Mouse (Mus musculus): ENCODE data around the gene Pomp. TPM values are rescaled to one million over a fixed set of nuclear protein-coding genes. Genes with fewer than 3 reads are reported as not detected.

Pomp gene
- total RNA-seq, 2 experiments from 2014 or later, result 138 to 152 TPM

DNA sequence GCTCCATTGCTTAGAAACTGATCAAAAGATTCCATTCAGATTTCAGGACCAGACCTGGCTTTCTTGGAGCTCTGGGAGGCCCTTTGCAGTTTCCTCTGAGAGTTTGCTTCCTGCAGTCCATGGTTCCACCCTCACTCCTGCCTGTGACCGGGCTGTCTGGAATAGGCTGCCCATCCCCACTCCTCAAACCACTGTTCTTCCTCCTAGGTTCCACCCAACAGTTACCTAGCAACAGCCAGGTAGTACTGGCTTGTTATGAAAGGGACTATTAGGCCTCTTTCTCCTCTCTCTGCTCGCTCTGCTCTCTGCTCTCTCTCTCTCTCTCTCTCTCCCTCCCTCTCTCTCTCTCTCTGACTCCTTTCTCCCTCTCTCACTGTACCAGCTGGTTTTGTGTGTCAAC is 38.0 kb downstream of the Pomp start:
- no peak for DNase-seq (ENCODE audit: low spot score)

DNA sequence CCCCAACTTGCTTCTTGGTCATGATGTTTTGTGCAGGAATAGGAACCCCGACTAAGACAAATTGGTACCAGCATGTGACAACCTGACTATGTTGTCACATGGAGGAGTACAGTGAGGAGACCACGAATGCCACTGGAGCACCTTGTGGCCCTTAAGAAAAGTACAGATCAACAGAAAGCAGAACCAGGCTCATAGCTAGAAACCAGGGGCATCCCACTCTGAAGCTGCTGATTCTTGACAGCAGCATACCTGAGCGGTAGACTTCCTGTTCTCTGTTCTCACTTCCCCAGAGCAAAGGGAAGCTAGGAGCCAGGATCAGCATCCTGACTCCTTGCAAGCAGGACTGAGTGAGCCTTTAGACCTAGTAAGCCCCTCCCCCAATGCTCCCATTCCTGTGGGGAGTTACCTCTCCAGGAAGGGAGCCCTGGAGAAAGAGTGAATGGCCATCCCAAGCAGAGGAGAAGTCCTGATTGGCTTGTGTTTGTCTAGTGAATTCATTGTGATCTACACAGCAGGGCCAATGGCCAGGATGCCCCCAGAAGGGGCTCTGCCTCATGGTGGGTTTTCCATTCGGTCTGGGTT is 38.8 kb downstream of the Pomp start:
- DNase-seq (ENCODE audit: low spot score), result no peak

DNA sequence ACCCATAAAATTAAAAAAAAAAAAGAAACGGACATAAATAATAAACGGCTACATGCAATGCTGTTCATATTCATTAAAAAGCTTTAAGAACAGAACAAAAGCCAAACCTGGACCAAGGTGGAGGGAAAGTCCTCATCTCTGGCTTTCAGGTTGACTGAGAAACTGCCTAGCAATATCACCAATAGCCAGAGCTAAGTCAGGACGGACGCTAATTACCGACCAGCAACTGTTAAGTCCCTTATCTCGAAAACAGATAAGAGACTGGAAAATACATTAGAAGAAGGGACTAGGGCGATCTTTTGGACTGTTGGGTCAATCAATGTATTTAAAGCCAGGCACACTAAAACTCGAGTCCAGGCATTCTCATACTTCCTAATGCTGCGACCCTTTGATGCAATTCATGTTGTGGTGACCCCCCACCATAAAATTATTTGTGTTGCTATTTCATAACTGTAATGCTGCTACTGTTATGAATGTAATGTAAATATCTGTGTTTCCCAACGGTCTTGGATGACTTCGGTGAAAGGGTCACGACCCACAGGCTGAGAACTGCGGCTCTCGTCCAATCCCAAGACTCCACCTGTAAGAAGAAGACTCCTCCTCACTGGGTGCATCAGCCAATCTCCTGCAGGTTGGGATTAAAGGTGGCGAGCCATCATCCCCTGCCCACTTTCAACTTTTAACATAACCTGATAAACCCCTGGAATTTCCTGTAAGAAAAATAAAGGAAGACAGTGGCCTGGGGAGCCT is 41.9 kb downstream of the Pomp start:
- DNase-seq (ENCODE audit: low spot score), result no peak

DNA sequence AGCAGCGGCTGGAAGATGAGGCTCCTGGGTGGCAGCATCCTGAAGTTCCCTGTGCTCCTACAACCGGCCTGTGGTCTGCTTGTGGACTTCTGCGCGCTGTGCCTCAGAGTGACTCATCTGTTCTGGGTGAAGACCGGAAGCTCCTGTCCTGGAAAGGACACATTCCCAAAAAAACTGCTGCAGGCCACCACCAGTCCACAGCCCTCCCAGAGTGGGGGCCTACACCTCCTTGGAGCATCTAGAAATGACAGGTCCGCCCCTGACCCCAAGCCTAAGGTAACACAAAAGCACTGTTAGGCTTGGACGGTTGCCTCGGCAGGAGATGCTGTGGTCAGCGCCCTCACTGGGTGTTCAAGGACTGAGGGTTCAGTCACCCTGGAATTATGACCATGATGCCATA is 42.9 kb downstream of the Pomp start:
- no peak for DNase-seq (ENCODE audit: low spot score)

DNA sequence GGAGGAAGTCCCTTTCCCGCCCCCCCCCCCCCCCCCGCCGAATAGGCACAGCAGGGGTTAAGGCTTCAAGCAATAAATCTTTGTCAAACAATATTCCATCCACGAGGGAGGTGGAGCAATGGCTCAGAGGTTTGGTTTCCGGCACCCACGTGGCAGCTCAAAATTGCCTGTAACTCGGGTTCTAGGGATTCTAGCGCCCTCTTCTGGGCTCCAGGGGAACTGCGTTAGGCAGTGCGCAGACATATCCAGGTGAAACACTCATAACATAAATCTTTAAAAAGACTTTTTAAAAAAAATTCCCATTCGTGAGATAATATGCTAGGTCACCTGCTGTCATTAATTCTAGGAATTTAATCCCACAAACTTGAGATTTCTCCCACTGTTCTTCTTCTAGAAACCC is 46.9 kb downstream of the Pomp start:
- no peak for DNase-seq (ENCODE audit: low spot score)

DNA sequence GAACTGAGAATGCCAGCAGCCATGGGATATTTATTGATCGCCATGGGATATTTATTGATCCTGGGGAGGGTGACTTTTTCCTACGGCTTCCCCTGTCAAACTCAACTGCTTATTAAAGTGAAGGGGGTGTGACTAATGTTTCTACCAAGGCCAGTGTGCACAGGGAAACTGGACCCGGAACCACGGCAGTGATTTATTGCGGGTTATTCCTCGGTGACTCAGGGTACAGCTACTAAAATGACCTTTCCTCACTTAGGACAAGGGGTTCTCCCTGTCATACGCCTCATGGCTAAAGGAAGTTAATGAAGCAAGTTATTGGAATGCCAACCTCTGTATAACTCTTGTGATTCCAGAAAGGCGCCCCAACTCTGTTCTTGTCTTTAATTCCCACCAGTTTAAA is 47.6 kb downstream of the Pomp start:
- no peak for DNase-seq (ENCODE audit: low spot score)

DNA sequence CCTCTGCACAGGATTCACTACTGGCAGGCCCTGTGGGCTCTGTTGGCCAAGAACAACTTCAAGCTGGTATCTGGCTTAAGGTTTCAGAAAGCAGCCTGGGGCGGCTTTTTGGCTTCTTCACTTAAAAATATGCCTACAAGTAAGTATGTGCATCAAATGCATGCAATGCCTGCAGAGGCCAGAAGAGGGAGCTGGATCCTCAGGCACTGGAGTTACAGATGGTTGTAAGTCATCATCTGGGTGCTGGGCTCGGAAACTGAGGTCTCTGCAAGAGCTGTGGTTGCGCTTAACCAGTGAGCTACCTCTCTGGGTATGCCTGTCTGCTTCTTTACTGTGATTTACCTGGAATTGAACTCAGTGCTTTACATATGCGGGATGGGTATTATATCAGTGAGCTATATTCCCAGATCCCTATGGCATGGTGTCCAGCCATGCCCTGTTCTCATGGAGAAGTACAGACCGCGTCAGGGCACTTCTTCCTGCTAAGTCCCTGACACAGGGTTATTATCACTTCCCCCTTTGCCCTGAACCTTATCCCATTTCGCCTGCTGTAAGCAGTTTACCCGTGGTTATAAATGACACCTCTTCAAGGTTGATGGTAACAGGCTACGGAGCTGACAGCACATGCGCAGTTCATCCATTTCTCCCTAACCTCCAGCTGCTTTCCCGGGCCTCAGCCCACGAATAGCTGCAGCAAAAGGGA is 50.7 kb downstream of the Pomp start:
- no peak for DNase-seq (ENCODE audit: low spot score)

DNA sequence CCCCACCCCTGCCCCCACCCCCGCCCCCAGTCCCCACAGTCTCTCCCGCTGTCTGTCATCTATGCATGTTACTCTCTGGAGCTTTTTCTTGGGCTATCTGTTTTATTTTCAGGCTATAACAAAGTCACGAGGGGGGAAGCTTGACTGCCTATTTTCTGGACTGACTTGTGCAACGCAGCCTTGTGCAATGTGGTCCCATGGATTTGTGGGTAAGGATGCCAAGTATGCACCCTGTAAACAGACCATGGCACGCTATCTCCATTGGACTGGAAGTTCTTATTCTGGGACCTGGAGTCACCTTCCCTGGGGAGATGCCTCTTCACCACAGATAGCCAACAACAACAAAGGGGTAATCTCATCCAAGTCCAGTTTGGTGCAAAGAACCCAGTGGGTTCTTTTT is 51.5 kb downstream of the Pomp start:
- no peak for DNase-seq (ENCODE audit: low spot score)

DNA sequence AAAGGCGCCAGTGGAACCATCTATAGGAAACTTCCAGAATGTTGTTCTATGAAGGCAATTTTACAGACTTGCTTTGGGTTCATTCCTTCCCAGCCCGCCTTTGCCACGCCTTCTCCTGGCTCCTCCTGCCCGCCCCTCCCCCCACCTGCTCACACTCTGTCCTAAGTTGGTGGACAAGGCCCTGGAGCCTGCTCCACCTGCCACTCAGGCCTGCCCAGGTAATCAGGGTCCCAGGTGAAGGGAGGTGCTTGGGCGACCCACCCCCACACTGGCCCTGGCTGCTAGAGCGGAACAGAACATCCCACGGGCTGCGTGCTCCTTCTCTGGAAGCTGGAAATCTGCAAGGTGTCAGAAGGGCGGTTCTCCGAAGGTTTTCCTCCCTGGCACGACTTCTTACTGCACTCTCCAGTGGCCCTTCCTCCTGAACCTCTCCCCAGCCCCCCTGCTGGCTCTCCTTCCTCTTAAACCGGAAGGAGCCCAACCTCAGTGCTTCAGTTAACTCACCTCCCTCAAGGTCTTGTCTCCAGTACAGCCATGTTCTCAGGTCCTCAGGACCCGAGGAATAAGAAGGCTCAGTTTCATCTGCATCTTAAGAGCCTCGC is 53.1 kb downstream of the Pomp start:
- DNase-seq (ENCODE audit: low spot score), result no peak

DNA sequence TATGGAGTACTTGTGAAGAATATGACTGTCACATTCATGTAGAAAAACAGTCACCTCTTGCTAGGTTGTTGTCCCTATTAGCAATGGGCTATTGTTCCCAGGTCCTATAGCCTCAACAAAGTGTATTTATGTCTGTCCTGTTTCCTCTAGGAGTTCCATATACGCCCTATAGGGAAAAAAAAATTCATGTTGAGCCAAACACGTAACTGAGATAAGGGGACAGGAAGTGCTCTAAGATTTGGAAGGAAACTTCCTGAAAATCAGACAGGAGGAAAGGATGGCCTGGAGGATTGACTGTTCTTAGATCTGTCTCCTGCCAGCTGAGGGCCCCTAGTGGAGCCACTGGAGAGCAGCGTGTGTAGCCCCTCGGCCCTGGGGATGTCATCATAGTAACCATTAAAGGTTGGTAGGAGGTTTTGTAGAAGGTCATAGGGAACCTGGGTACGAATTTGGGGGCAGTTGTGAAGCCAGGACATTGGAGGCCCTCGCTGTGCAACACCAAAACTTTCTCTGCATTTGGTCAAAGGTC is 54.8 kb downstream of the Pomp start:
- DNase-seq (ENCODE audit: low spot score), result no peak

DNA sequence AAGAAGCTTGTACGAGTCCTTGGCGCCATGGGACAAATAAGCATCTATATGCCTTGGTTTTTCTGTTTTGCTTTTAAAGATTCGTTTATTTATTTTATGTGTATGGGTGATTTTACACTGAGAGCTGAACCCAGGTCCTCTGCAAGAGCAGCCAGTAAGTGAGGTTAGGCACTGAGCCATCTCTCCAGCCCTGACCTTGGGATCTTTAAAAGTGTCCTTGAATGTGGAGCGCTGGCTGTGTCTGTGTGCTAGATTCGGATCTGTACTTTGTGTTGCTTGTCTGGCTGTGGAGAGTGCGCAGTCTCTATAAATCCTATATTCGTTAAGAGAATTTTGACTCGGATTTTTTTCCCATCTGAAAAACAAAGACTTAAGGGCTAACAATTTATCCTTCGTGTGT is 55.9 kb downstream of the Pomp start:
- DNase-seq (ENCODE audit: low spot score), result no peak

DNA sequence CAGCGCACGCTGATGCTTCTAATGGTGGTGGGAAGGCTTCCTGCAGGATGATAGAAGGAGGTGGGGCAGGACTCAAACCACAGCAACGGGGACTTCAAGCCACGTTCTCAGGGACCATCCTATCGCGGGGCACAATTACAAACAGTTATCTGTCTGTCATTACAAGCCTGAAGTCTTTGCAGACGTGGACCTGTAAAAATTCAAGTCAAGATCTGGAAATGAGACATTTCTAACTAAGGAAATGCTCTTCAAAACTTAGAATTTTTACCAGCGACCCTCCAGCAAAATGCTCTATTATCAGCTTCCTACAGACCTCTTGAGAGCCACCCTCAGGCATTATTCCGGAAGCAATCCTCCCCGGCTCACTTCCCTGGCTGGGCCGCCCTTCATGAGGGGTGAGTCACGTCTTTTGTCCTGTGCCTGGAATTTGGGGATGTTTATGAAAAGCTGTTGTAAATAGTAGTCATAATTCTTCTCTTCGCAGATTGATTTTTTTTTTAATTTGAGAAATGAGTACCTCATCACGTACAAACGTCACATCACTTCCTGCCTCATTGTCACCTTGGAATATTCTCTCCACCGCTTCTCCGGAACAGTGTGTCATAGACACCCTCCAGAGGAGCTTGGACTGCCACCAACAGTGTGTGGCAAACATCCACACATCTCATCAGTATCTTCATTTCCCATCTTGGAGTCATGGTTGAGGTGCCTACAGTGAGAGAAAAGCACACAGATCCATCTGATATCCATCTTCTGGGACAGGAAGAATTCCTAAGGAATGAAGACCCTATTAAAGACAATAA is 58.0 kb downstream of the Pomp start:
- no peak for DNase-seq (ENCODE audit: low spot score)

DNA sequence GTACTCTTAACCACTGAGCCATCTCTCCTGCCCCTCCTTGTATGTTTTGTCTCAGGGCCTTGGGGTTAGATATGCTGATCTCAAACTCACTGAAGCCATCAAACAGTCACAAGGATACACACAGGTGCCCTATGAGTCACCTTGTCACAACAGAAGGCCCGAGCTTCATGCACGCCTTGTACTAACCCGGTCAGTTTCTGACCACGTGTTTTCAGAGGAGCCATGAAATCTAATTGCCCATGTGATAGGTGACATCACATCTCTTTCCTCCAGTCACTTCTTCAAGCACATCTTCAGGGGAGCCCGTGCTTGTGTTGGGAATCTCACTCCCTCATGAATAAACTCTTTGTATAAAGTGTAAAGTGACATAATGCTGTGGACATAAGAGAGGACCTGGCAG is 64.4 kb downstream of the Pomp start:
- no peak for DNase-seq (ENCODE audit: low spot score)

Other genes with a start within 250 kb of the Pomp start
- gene Flt1, start 134.4 kb upstream of the Pomp start, total RNA-seq (2021), result 10 to 100 TPM; 25.8 to 28.7 TPM
- gene Slc46a3, start 34.4 kb downstream of the Pomp start, total RNA-seq (2021), result 10 to 100 TPM; 10.3 to 10.8 TPM
- under 1 TPM in 1 of 2 experiments, not detected in 1; 0.09 TPM for gene Mtus2, start 96.9 kb downstream of the Pomp start, total RNA-seq (2021)

All from gastrocnemius, adult 18-20 months (tissue).